ENCODE assay signal across 10 mouse cellular contexts in the genomic region with DNA sequence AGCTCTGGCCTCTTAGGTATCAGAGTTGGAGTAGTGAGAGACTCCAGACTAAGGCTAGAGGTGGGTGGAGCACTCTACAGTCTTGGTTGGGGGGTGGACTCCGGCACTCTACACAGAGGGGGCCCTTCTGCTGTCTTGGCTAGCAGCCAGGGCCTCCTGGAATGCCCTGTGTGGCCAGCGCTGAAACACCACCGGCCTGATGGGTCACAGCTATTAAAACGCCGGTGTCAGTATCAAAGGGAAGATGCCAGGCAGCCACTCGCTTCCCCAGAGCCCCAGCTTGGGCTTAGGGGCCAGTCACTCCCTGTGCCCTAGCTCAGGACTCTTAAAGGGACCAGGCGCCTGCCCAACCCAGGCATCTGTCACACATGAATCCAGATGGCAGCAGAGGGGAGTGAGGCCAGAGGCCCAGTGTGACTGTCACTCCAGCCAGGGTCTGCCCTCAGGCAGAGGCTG. TPM values are rescaled to one million over a fixed set of nuclear protein-coding genes. Genes with fewer than 3 reads are reported as not detected.
DNase-seq lines count a peak whose midpoint lies in the region; ATAC-seq and TF ChIP-seq lines count a peak whose summit lies in the region.
"Had no signal": no experiment of that assay in that cellular context is flagged by ENCODE, and none has a peak within 500 bp of the region (broad histone marks: within the 10 kb centered on the region; RNA-seq: fewer than 3 reads in every experiment).

No protein-coding gene starts in this region.

- H3K36me3 ChIP-seq in heart, embryonic 15.5 days, result no peaks in the 10 kb centered on the region
- no peaks in the 10 kb centered on the region for H3K36me3 ChIP-seq in heart, adult 2 months (ENCODE audit: control insufficient read depth, insufficient read depth, low read length)
- H3K36me3 ChIP-seq in neural tube, embryonic 14.5 days (ENCODE audit: control insufficient read depth, insufficient read depth, low read length), result no peaks in the 10 kb centered on the region
- no peaks in the 10 kb centered on the region for H3K36me3 ChIP-seq in hindbrain, embryonic 14.5 days (replicated peaks; ENCODE audit: control insufficient read depth, insufficient read depth)

- no peaks in the 10 kb centered on the region for H3K9me3 ChIP-seq in heart, embryonic 15.5 days (replicated peaks)
- H3K9me3 ChIP-seq in neural tube, embryonic 14.5 days (ENCODE audit: control insufficient read depth, low read length), result no peaks in the 10 kb centered on the region
- H3K9me3 ChIP-seq in hindbrain, embryonic 14.5 days (ENCODE audit: control insufficient read depth, low read length), result no peaks in the 10 kb centered on the region

- no peak for TF ChIP-seq POLR2A in heart, adult 2 months (IDR thresholded peaks at IDR 0.05; ENCODE audit: insufficient read depth, low read depth, low read length)

- ATAC-seq in heart, embryonic 15.5 days (replicated peaks; ENCODE audit: insufficient number of reproducible peaks, insufficient read depth, low FRiP score, low read depth), result peak; percentile 63
- peak; percentile 44; the same call in 1 of the 2 replicates for ATAC-seq in neural tube, embryonic 14.5 days (ENCODE audit: low read depth)
- ATAC-seq in hindbrain, embryonic 14.5 days (ENCODE audit: low FRiP score), result peak; percentile 46; the same call in 1 of the 2 replicates

- 24% methylated on average over 7 of the region's 7 CpGs for WGBS in heart, embryonic 15.5 days
- 23% methylated on average over 7 of the region's 7 CpGs for WGBS in heart, adult 2 months
- WGBS in neural tube, embryonic 14.5 days, result 18% methylated on average over 7 of the region's 7 CpGs
- 16% methylated on average over 7 of the region's 7 CpGs for WGBS in hindbrain, embryonic 14.5 days

- DNase-seq in heart, adult 2 months, result no peak
- no peak for DNase-seq in neural tube, embryonic 10.5 days (ENCODE audit: extremely low spot score, low spot score)
- DNase-seq in hindbrain, embryonic 14.5 days (ENCODE audit: low spot score), result no peak
- no peak for DNase-seq in testis, postnatal 10 days (ENCODE audit: low spot score)
- DNase-seq in urinary bladder, postnatal 25 days (ENCODE audit: low spot score), result no peak
- no peak for DNase-seq in B cell, adult 2 months
- DNase-seq: adrenal gland, postnatal 25 days had no signal

- TF ChIP-seq CTCF in heart, adult 2 months (IDR thresholded peaks at IDR 0.05), result no peak

- peaks cover 33% of the 10 kb centered on the region for H3K4me1 ChIP-seq in heart, embryonic 15.5 days (replicated peaks)
- H3K4me1 ChIP-seq in heart, adult 2 months (ENCODE audit: control insufficient read depth, insufficient read depth, low read length), result no peaks in the 10 kb centered on the region
- H3K4me1 ChIP-seq in neural tube, embryonic 14.5 days (ENCODE audit: control insufficient read depth, insufficient read depth, low read length), result no peaks in the 10 kb centered on the region
- H3K4me1 ChIP-seq in hindbrain, embryonic 14.5 days (replicated peaks; ENCODE audit: control insufficient read depth, insufficient read depth, low read length), result no peaks in the 10 kb centered on the region

- H3K4me3 ChIP-seq in heart, embryonic 15.5 days, result no peak overlapping the region
- H3K4me3 ChIP-seq in heart, adult 2 months, result no peak overlapping the region
- no peak overlapping the region for H3K4me3 ChIP-seq in neural tube, embryonic 14.5 days (ENCODE audit: low read depth, low read length)
- no peak overlapping the region for H3K4me3 ChIP-seq in hindbrain, embryonic 14.5 days (replicated peaks; ENCODE audit: low read length)

- intact Hi-C loops in heart, adult 2 months (cut with DNase I), result no loop called here

- peak overlapping the region; percentile 22 for H3K4me2 ChIP-seq in heart, embryonic 15.5 days
- H3K4me2 ChIP-seq in neural tube, embryonic 14.5 days (ENCODE audit: low read depth, low read length), result no peak overlapping the region
- no peak overlapping the region for H3K4me2 ChIP-seq in hindbrain, embryonic 14.5 days (replicated peaks)

- TF ChIP-seq EP300 in heart, adult 2 months (IDR thresholded peaks at IDR 0.05; ENCODE audit: insufficient read depth, low read depth, low read length), result no peak

- H3K27ac ChIP-seq in heart, embryonic 15.5 days, result peak overlapping the region; percentile 50
- no peak overlapping the region for H3K27ac ChIP-seq in heart, adult 2 months
- no peak overlapping the region for H3K27ac ChIP-seq in neural tube, embryonic 14.5 days (ENCODE audit: low read depth, low read length)
- H3K27ac ChIP-seq in hindbrain, embryonic 14.5 days, result no peak overlapping the region

- no peak overlapping the region for H3K9ac ChIP-seq in heart, embryonic 15.5 days
- H3K9ac ChIP-seq in heart, adult 2 months (ENCODE audit: low read depth, low read length), result no peak overlapping the region
- no peak overlapping the region for H3K9ac ChIP-seq in neural tube, embryonic 14.5 days (replicated peaks; ENCODE audit: low read depth, low read length)
- H3K9ac ChIP-seq in hindbrain, embryonic 14.5 days, result no peak overlapping the region

- no peaks in the 10 kb centered on the region for H3K79me2 ChIP-seq in heart, adult 2 months (replicated peaks; ENCODE audit: control insufficient read depth, insufficient read depth, low read length)

- H3K27me3 ChIP-seq in heart, embryonic 15.5 days, result no peaks in the 10 kb centered on the region
- no peaks in the 10 kb centered on the region for H3K27me3 ChIP-seq in heart, adult 2 months (ENCODE audit: control insufficient read depth, insufficient read depth, low read length)
- H3K27me3 ChIP-seq in neural tube, embryonic 14.5 days (ENCODE audit: control insufficient read depth, insufficient read depth, low read length), result no peaks in the 10 kb centered on the region
- no peaks in the 10 kb centered on the region for H3K27me3 ChIP-seq in hindbrain, embryonic 14.5 days (ENCODE audit: control insufficient read depth, insufficient read depth, low read length)

RNA-seq across cellular contexts. Expression of gene Col13a1, which starts 13.5 kb away (rescaled TPM):
- 6.2 and 8.7 TPM in 2 replicates for polyA plus RNA-seq in heart, embryonic 15.5 days (2015; fragmentation: Nextera tagmentation; extraction: Ambion mirVana)
- total RNA-seq in heart, adult 2 months (2021), result under 1 TPM; 0.34 to 0.45 TPM
- polyA plus RNA-seq in heart, adult 2 months (2012; rRNA removed), result 0.43 and 0.44 TPM in 2 replicates
- 0.31 and 3.2 TPM in 2 replicates for polyA plus RNA-seq in neural tube, embryonic 14.5 days (2014; fragmentation: Nextera tagmentation; extraction: Ambion mirVana)
- 2.8 and 2.9 TPM in 2 replicates for polyA plus RNA-seq in hindbrain, embryonic 14.5 days (2014; fragmentation: Nextera tagmentation; extraction: Ambion mirVana)
- total RNA-seq: megakaryocyte progenitor cell, adult 5-6 weeks had no signal
